Mouse (Mus musculus): ENCODE results near the gene Specc1. TPM values are rescaled to one million over a fixed set of nuclear protein-coding genes. Genes with fewer than 3 reads are reported as not detected.

Gene Specc1
- polyA plus RNA-seq, 1 experiment from 2014 or later: 12.0 TPM

GRCm38 (mm10) chr11:62019857-62020256, 63.3 kb downstream of the Specc1 start:
- Histone ChIP-seq H3K4me1 (peaks cover 11% of the 10 kb centered on the region), H3K27ac (no peak overlapping the region), H3K9me3 (no peaks in the 10 kb centered on the region), H3K27me3 (no peaks in the 10 kb centered on the region), H3K36me3 (no peaks in the 10 kb centered on the region), H3K4me3 (no peak overlapping the region), H3K4me2 (no peak overlapping the region), H3K9ac (no peak overlapping the region)
- WGBS: 66% methylated on average over 3 of the region's 3 CpGs
- ATAC-seq (ENCODE audit: borderline replicate concordance, extremely low read depth, low FRiP score, low TSS enrichment): no peak

- Histone ChIP-seq H3K36me3 (no peaks in the 10 kb centered on the region), H3K9me3 (no peaks in the 10 kb centered on the region), H3K4me1 (peaks cover 11% of the 10 kb centered on the region), H3K27ac (no peak overlapping the region), H3K27me3 (no peaks in the 10 kb centered on the region), H3K9ac (no peak overlapping the region), H3K4me3 (no peak overlapping the region), H3K4me2 (no peak overlapping the region)
- 73% methylated on average over 1 of the region's 1 CpGs for WGBS
- ATAC-seq (ENCODE audit: borderline replicate concordance, extremely low read depth, low FRiP score, low TSS enrichment): no peak
Measured at GRCm38 (mm10) chr11:62020898-62021297, 64.3 kb downstream of the Specc1 start.

- H3K9ac ChIP-seq: no peak overlapping the region
- 86% methylated on average over 3 of the region's 3 CpGs for WGBS
- H3K4me3 ChIP-seq: no peak overlapping the region
- no peaks in the 10 kb centered on the region for H3K36me3 ChIP-seq
- H3K27ac ChIP-seq: no peak overlapping the region
- no peaks in the 10 kb centered on the region for H3K27me3 ChIP-seq
- H3K4me2 ChIP-seq: no peak overlapping the region
- H3K9me3 ChIP-seq: no peaks in the 10 kb centered on the region
- H3K4me1 ChIP-seq: peaks cover 22% of the 10 kb centered on the region
- ATAC-seq (ENCODE audit: borderline replicate concordance, extremely low read depth, low FRiP score, low TSS enrichment): no peak
Measured at GRCm38 (mm10) chr11:62022105-62022504, 65.5 kb downstream of the Specc1 start.

GRCm38 (mm10) chr11:62022718-62023493, 66.3 kb downstream of the Specc1 start:
- Histone ChIP-seq H3K4me3 (no peak overlapping the region), H3K9ac (no peak overlapping the region), H3K4me1 (peaks cover 22% of the 10 kb centered on the region), H3K27ac (peak overlapping the region; percentile 41), H3K9me3 (no peaks in the 10 kb centered on the region), H3K4me2 (no peak overlapping the region), H3K27me3 (no peaks in the 10 kb centered on the region), H3K36me3 (no peaks in the 10 kb centered on the region)
- ATAC-seq (ENCODE audit: borderline replicate concordance, extremely low read depth, low FRiP score, low TSS enrichment): no peak
- WGBS: 75% methylated on average over 8 of the region's 8 CpGs

- 64% methylated on average over 12 of the region's 12 CpGs for WGBS
- ATAC-seq (ENCODE audit: borderline replicate concordance, extremely low read depth, low FRiP score, low TSS enrichment): no peak
- H3K4me1 ChIP-seq: peaks cover 22% of the 10 kb centered on the region
- no peak overlapping the region for H3K9ac ChIP-seq
- no peak overlapping the region for H3K4me3 ChIP-seq
- H3K9me3 ChIP-seq: no peaks in the 10 kb centered on the region
- no peak overlapping the region for H3K4me2 ChIP-seq
- no peaks in the 10 kb centered on the region for H3K36me3 ChIP-seq
- H3K27ac ChIP-seq: peak overlapping the region; percentile 56
- no peaks in the 10 kb centered on the region for H3K27me3 ChIP-seq
Measured at GRCm38 (mm10) chr11:62023494-62024233, 67.1 kb downstream of the Specc1 start.

- no peaks in the 10 kb centered on the region for H3K27me3 ChIP-seq
- H3K9ac ChIP-seq: no peak overlapping the region
- 59% methylated on average over 8 of the region's 8 CpGs for WGBS
- H3K9me3 ChIP-seq: no peaks in the 10 kb centered on the region
- peak overlapping the region; percentile 56 for H3K27ac ChIP-seq
- H3K4me1 ChIP-seq: peaks cover 22% of the 10 kb centered on the region
- H3K4me3 ChIP-seq: no peak overlapping the region
- no peaks in the 10 kb centered on the region for H3K36me3 ChIP-seq
- no peak overlapping the region for H3K4me2 ChIP-seq
- no peak for ATAC-seq (ENCODE audit: borderline replicate concordance, extremely low read depth, low FRiP score, low TSS enrichment)
Measured at GRCm38 (mm10) chr11:62024234-62024601, 67.7 kb downstream of the Specc1 start.

DNA sequence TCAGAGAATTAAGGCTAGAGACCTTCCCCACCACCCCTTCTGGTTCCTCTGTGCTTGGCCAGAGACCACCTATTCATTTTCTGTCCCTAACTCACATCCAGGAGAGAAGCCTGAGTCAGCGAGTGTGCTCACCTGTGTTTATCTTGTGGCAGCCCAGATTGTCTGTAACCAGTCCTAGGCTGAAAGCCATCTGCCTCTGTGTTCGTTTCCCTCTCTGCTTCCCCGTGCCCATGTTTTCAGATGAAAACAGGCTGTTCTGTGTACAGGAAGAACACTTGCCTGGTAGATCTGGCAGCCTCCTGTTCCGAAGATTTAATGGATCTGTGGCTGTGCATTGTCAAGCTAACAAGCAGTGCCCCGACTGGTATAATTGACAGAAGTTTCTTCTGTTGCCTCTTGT, 68.4 kb downstream of the Specc1 start:
- Histone ChIP-seq H3K9ac (no peak overlapping the region), H3K4me2 (no peak overlapping the region), H3K4me1 (peaks cover 22% of the 10 kb centered on the region), H3K27me3 (no peaks in the 10 kb centered on the region), H3K36me3 (no peaks in the 10 kb centered on the region), H3K4me3 (no peak overlapping the region), H3K27ac (no peak overlapping the region), H3K9me3 (no peaks in the 10 kb centered on the region)
- no peak for ATAC-seq (ENCODE audit: borderline replicate concordance, extremely low read depth, low FRiP score, low TSS enrichment)
- WGBS: 50% methylated on average over 5 of the region's 5 CpGs

GRCm38 (mm10) chr11:62025770-62026169, 69.2 kb downstream of the Specc1 start:
- 77% methylated on average over 2 of the region's 2 CpGs for WGBS
- Histone ChIP-seq H3K36me3 (no peaks in the 10 kb centered on the region), H3K9me3 (no peaks in the 10 kb centered on the region), H3K27ac (no peak overlapping the region), H3K9ac (no peak overlapping the region), H3K4me2 (no peak overlapping the region), H3K27me3 (no peaks in the 10 kb centered on the region), H3K4me3 (no peak overlapping the region), H3K4me1 (peaks cover 22% of the 10 kb centered on the region)
- ATAC-seq (ENCODE audit: borderline replicate concordance, extremely low read depth, low FRiP score, low TSS enrichment): no peak

DNA sequence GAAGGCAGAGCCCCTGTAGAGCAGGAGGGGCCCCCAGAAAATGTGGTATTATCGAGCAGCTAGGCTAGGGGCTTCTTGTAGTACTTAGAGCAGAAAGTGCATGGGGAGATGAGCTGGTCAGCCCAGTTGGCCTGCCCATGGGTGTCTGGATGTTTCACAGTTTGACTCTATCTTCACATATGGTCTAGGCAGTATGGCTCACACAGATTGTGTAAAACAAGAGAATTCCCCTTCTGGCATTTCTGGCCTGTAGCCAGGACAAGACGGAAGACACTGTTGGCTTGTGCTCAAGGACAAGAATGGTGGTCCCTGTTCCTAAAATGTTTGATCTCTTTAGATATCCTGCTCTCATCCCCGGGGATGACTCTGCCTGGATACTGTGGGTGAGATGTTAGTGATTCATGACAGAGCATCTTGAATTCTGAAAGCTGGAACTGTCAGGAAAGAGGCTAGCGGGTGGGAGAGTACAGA, 69.8 kb downstream of the Specc1 start:
- no peak overlapping the region for H3K9ac ChIP-seq
- H3K9me3 ChIP-seq: no peaks in the 10 kb centered on the region
- H3K4me1 ChIP-seq: peaks cover 22% of the 10 kb centered on the region
- no peaks in the 10 kb centered on the region for H3K27me3 ChIP-seq
- no peak overlapping the region for H3K4me2 ChIP-seq
- H3K27ac ChIP-seq: no peak overlapping the region
- H3K4me3 ChIP-seq: no peak overlapping the region
- no peak for ATAC-seq (ENCODE audit: borderline replicate concordance, extremely low read depth, low FRiP score, low TSS enrichment)
- no peaks in the 10 kb centered on the region for H3K36me3 ChIP-seq
- WGBS: 45% methylated on average over 4 of the region's 4 CpGs

- no peak overlapping the region for H3K4me3 ChIP-seq
- no peak overlapping the region for H3K4me2 ChIP-seq
- WGBS: 61% methylated on average over 6 of the region's 6 CpGs
- H3K27ac ChIP-seq: no peak overlapping the region
- H3K9me3 ChIP-seq: no peaks in the 10 kb centered on the region
- H3K9ac ChIP-seq: no peak overlapping the region
- H3K36me3 ChIP-seq: no peaks in the 10 kb centered on the region
- no peaks in the 10 kb centered on the region for H3K27me3 ChIP-seq
- peaks cover 22% of the 10 kb centered on the region for H3K4me1 ChIP-seq
- ATAC-seq (ENCODE audit: borderline replicate concordance, extremely low read depth, low FRiP score, low TSS enrichment): no peak
Measured at GRCm38 (mm10) chr11:62027271-62027670, 70.7 kb downstream of the Specc1 start.

DNA sequence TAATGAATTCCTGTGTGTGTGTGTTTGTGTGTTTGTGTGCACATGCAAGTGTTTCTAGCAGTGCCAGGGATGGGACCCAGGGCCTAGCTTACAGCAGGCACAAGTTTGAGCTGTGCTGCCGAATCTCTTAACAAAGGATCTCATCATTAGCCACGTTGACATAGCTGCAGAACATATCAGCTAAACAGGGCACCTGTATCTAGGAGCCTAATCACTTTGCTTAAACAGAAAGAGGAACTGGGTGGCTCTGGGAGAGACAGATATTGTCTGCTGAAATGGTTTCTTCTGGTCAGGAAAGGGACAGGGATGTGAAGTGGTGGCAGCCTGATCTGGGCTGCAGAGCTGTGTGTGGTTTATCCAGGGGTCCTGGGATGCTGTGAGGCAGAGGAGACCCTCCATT, 71.1 kb downstream of the Specc1 start:
- Histone ChIP-seq H3K36me3 (no peaks in the 10 kb centered on the region), H3K4me1 (peaks cover 22% of the 10 kb centered on the region), H3K4me3 (no peak overlapping the region), H3K27ac (no peak overlapping the region), H3K27me3 (no peaks in the 10 kb centered on the region), H3K4me2 (no peak overlapping the region), H3K9ac (no peak overlapping the region), H3K9me3 (no peaks in the 10 kb centered on the region)
- no peak for ATAC-seq (ENCODE audit: borderline replicate concordance, extremely low read depth, low FRiP score, low TSS enrichment)
- 35% methylated on average over 2 of the region's 2 CpGs for WGBS

- no peak overlapping the region for H3K4me3 ChIP-seq
- peaks cover 15% of the 10 kb centered on the region for H3K4me1 ChIP-seq
- no peak for ATAC-seq (ENCODE audit: borderline replicate concordance, extremely low read depth, low FRiP score, low TSS enrichment)
- H3K27ac ChIP-seq: no peak overlapping the region
- H3K4me2 ChIP-seq: no peak overlapping the region
- 77% methylated on average over 9 of the region's 9 CpGs for WGBS
- no peaks in the 10 kb centered on the region for H3K36me3 ChIP-seq
- no peaks in the 10 kb centered on the region for H3K9me3 ChIP-seq
- no peaks in the 10 kb centered on the region for H3K27me3 ChIP-seq
- no peak overlapping the region for H3K9ac ChIP-seq
Measured at GRCm38 (mm10) chr11:62029171-62029570, 72.6 kb downstream of the Specc1 start.
